Mouse (Mus musculus) small intestine, adult 2 months (tissue): ENCODE data around the gene Cuedc1. TPM values are rescaled to one million over a fixed set of nuclear protein-coding genes. Genes with fewer than 3 reads are reported as not detected.

Experiments
- H3K27ac ChIP-seq: fragments of 200-500 bp; 2 replicates; pipeline ENCODE4 v1.5.1; 2012; ENCODE audit warnings: low read depth, low read length, control low read depth, inconsistent platforms; ENCODE audit not compliant: insufficient read depth
- H3K27me3 ChIP-seq: fragments of 200-500 bp; 2 replicates; pipeline ENCODE4 v1.6.1; 2012; ENCODE audit warnings: mild to moderate bottlenecking, moderate library complexity, low read length, inconsistent platforms; ENCODE audit not compliant: control insufficient read depth, insufficient read depth
- H3K36me3 ChIP-seq: fragments of 200-500 bp; 2 replicates; pipeline ENCODE4 v1.6.1; 2012; ENCODE audit warnings: mild to moderate bottlenecking, low read length, control low read depth, inconsistent platforms; ENCODE audit not compliant: control insufficient read depth, insufficient read depth
- H3K4me1 ChIP-seq: fragments of 200-500 bp; 2 replicates; pipeline ENCODE4 v1.6.1; 2012; ENCODE audit warnings: low read length, inconsistent platforms, mixed read lengths; ENCODE audit not compliant: control insufficient read depth, insufficient read depth, insufficient read length
- H3K4me3 ChIP-seq: fragments of 200-500 bp; 2 replicates; pipeline ENCODE4 v1.5.1; 2012; ENCODE audit warnings: low read depth, mild to moderate bottlenecking, control low read depth, inconsistent platforms, low read length, moderate library complexity
- CTCF ChIP-seq: fragments of 200-500 bp; IDR thresholded peaks from 2 replicates; pipeline ENCODE4 v1.5.1; 2012; ENCODE audit warnings: low read depth, mild to moderate bottlenecking, control low read depth, inconsistent platforms, low read length, moderate library complexity, mixed read lengths; ENCODE audit not compliant: insufficient replicate concordance, insufficient read length; ENCODE audit errors: extremely low read depth
- POLR2A ChIP-seq: fragments of 200-500 bp; IDR thresholded peaks from 2 replicates; pipeline ENCODE4 v1.6.1; 2012; ENCODE audit warnings: low read depth, mild to moderate bottlenecking, control low read depth, inconsistent platforms, low read length, moderate library complexity
- WGBS: fragments of 180-500 bp; shearing (Covaris S2); methylation state at CpG from one replicate; pipeline ENCODE4 v1.1.7; 2018; 5-methylcytosine and 5-hydroxymethylcytosine counted together
- polyA plus RNA-seq: library from polyadenylated mRNA; depleted of rRNA; stranded (reverse); fragments of >200 nt; gene quantifications from 2 replicates; pipeline ENCODE4 v1.2.3, GENCODE M21; 2012

Cuedc1 gene
- polyA plus RNA-seq, 1 experiment: 13.3 TPM

DNA sequence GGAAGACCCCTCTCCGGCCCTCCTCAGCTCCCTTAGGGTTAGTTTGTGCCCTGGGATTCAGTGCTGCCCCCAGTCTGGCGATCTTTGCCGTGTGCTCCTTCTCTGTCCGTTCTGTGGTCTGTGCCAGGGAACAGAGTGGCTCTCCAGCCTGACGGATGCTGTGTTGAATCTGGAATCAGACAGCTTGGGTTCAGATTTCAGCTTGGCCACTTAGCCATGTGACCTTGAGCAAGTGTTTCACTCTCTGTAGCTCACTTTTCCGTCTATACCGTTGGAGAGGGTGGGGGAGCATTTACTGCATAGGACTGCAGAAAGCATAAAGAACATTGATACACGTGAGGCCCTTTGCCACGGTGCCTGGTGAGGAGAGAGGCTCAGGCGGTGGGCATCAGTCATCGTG is 61.5 kb downstream of the Cuedc1 start:
- Histone ChIP-seq H3K27ac (peak overlapping the region; percentile 79), H3K4me3 (no peak overlapping the region)

DNA sequence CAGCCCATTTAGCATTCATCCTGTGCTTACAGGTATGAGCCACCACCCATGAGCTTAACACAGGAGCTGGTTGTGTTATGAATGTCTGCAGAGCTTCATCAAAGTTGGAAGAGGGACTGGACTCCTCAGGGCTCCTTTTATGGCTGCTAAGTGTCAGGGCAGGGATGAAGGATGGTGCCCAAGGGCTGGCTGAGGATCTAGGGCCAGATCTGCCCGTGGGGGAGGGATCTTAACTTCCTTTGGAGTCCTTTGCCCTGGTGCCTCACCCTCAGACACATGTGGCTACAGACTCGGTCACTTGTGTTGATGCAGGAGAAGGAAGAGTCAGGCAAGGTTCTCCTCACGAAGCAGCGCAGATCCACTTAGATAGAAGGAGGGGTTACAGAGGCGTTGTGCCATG is 62.5 kb downstream of the Cuedc1 start:
- peak overlapping the region; percentile 79 for H3K27ac ChIP-seq
- no peaks in the 10 kb centered on the region for H3K27me3 ChIP-seq
- H3K4me1 ChIP-seq: peaks cover 19% of the 10 kb centered on the region
- no peaks in the 10 kb centered on the region for H3K36me3 ChIP-seq
- H3K4me3 ChIP-seq: no peak overlapping the region
- 45% methylated on average over 5 of the region's 5 CpGs for WGBS
- no peak for TF ChIP-seq POLR2A
- no peak for TF ChIP-seq CTCF

More for the DNA sequence above, 61.5 kb downstream of the Cuedc1 start:
- peaks cover 15% of the 10 kb centered on the region for H3K4me1 ChIP-seq
- no peaks in the 10 kb centered on the region for H3K27me3 ChIP-seq
- no peaks in the 10 kb centered on the region for H3K36me3 ChIP-seq
- WGBS: 74% methylated on average over 11 of the region's 11 CpGs
- TF ChIP-seq POLR2A: no peak
- no peak for TF ChIP-seq CTCF

DNA sequence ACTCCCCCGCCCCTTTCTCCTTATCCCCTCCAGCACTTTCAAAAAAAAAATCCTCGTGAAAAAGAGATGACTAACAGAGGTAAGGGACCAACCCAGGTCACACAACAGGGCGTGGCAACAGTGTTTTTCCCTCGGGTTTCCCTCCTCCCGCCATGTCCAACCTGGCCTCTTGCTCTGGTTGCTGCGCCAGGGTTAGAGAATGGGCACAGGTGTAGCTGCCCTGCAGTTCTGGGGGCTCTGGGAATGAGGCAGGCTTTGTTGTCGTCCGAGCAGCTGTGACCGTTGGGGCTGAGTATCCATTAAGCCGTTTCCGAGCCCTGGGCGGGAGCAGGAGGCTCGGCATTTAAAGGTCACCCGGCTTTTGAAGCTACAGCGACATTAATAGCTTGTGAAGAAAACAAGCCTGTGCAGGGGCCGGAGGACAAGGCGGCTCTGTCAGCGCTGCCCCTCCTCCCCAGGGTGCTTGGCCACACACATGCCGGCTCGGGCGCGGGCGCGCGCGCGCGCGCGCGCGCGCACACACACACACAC is 63.3 kb downstream of the Cuedc1 start:
- TF ChIP-seq CTCF: no peak
- no peak for TF ChIP-seq POLR2A
- Histone ChIP-seq H3K27me3 (no peaks in the 10 kb centered on the region), H3K4me1 (peaks cover 21% of the 10 kb centered on the region), H3K36me3 (no peaks in the 10 kb centered on the region), H3K27ac (peak overlapping the region; percentile 91), H3K4me3 (peak overlapping the region; percentile 67)
- WGBS: under 1% methylated on average over 18 of the region's 33 CpGs

DNA sequence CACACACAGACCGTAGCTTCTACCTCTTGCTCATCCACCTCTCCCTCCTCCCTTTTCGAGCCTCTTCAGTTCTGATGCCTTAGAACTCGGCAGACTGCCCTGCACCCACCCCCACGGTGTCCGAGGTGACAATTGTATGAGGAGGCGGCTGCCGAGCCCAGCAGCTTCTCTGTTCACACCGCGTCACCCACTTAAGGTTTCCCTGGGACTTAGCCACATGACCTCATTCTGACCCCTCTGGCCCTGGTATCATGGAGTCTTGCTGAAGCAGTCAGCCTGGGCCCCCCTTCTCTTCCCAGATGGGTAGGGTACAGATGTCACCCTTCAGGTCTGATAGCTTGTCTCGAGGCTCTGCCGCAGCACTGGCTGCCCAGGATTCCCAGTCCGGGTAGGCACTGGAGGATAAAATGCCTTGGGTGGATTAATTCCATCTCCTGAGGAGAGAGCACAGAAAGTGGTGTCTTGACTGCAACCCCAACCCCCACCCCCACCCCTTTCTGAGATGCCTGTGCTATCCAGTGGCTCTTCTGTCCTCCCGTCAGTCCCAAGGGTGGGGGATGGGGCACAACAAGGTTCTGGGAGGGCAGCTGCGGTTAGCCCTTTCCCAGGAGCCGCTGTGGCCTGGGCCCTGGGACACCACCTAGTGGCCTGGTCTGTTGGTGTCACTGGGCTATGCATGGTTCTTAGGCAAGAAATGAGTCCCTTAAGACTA is 63.9 kb downstream of the Cuedc1 start:
- peaks cover 21% of the 10 kb centered on the region for H3K4me1 ChIP-seq

DNA sequence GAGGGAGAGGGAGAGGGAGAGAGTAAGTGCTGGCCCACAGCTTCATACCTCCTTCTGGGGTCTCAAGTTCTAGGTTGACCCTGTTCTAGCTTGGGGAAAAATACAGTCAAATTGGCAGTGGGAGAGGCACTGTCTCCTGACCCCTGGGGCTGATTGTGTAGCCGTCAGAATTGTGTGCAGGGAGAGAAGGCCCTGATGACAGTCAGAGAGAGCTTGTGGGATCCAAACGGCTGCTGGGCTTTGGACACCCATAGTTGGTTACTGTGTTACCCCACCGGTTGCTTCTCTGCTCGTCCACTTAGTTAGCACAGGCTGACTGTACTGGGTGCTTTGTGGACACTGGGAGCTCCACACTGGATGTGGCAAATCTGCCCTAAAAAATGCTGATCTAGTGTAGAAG is 64.9 kb downstream of the Cuedc1 start:
- WGBS: 54% methylated on average over 4 of the region's 4 CpGs
- Histone ChIP-seq H3K27ac (no peak overlapping the region; the same call in 1 of the 2 replicates), H3K36me3 (no peaks in the 10 kb centered on the region), H3K4me3 (no peak overlapping the region), H3K4me1 (peaks cover 21% of the 10 kb centered on the region), H3K27me3 (no peaks in the 10 kb centered on the region)
- no peak for TF ChIP-seq CTCF
- no peak for TF ChIP-seq POLR2A

More for the DNA sequence above, 63.9 kb downstream of the Cuedc1 start:
- peak overlapping the region; percentile 67 for H3K4me3 ChIP-seq
- WGBS: under 1% methylated on average over 15 of the region's 15 CpGs
- TF ChIP-seq CTCF (peak; percentile 91), POLR2A (no peak)
- H3K27ac ChIP-seq: peak overlapping the region; percentile 88
- no peaks in the 10 kb centered on the region for H3K36me3 ChIP-seq
- no peaks in the 10 kb centered on the region for H3K27me3 ChIP-seq

DNA sequence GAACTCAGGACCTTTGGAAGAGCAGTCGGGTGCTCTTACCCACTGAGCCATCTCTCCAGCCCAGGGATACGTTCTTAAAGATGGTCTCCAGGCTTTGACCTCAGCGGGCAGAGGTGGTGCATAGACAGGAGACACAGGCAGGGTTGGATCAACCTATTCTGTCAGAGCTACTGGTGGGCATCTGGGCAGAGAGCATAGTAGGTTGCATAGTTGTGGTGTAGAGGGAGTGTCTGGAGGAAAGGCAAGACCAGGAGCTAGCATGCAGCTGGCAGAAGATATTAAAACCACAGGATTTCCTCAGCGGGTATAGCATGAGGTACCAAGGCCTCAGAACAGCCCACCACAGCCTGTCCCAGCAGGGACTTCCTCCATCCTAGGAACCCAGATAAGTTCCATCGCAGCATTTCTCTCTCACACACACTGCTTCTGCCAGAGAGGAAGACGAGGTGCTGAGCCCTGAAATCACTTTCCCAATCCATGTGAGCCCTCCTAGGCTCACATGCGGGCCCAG is 66.4 kb downstream of the Cuedc1 start:
- peak overlapping the region; percentile 63 for H3K27ac ChIP-seq
- H3K4me1 ChIP-seq: peaks cover 17% of the 10 kb centered on the region
- TF ChIP-seq POLR2A (no peak), CTCF (no peak)
- no peaks in the 10 kb centered on the region for H3K36me3 ChIP-seq
- 69% methylated on average over 7 of the region's 7 CpGs for WGBS
- no peaks in the 10 kb centered on the region for H3K27me3 ChIP-seq
- H3K4me3 ChIP-seq: no peak overlapping the region

DNA sequence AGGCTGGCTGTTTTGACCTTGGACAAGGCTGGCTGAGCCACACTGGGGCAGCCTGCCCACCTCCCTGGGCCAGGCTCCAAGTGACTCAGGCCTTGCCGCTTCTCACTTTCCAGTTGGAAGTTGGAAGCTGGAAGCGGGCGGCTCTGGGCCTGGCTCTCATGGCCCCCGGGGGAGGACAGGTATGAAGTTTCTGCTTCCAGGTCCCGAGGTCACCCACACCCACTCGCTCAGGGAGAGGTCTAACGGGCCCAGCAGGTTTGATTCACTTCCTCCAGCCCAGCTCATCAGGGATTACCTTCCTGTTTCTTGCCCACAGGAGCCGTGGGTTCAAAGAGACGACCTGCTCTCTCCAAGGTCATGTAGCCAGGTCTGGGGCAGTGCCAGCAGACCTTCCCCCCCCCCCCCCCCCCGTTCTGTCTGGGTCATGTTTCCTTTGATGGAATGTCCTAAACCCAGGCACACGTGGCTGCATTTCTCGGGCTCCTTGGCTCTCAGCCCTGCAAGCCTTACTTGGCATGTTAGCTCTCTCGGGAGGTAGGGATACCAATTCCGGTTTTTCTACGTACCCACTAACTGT is 67.0 kb downstream of the Cuedc1 start:
- Histone ChIP-seq H3K4me3 (no peak overlapping the region), H3K27me3 (peaks cover 3% of the 10 kb centered on the region; the same call in 1 of the 2 replicates), H3K27ac (peak overlapping the region; percentile 63), H3K4me1 (peaks cover 17% of the 10 kb centered on the region), H3K36me3 (no peaks in the 10 kb centered on the region)
- 11% methylated on average over 15 of the region's 15 CpGs for WGBS
- TF ChIP-seq CTCF (no peak), POLR2A (no peak)
